Mouse (Mus musculus): Measurements from ENCODE around the gene Jmjd1c. TPM values are rescaled to one million over a fixed set of nuclear protein-coding genes. Genes with fewer than 3 reads are reported as not detected.

Jmjd1c gene
- total RNA-seq, 2 experiments from 2014 or later = 20.2 to 21.5 TPM

DNA sequence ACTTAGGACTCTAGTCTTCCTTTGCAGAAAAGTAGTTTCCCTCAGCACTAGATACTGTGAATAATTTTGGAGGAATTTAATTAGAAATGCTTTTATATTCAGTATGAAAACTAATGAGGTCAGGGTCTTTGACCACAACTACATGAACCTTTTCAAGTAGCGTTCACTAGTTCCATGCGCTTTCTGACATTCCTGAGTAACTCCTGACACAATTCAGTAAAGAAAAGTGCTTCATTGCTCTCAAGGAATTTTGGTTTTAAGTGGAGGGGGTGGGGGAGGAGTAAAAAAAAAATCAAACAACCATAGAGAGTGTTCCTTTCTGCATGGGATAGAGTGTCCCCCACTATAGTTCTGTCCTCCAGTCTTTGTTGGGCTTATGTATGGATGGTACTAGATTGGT is 24.7 kb downstream of the Jmjd1c start:
- DNase-seq = no peak
- intact Hi-C loops (cut with DNase I) = no loop called here

DNA sequence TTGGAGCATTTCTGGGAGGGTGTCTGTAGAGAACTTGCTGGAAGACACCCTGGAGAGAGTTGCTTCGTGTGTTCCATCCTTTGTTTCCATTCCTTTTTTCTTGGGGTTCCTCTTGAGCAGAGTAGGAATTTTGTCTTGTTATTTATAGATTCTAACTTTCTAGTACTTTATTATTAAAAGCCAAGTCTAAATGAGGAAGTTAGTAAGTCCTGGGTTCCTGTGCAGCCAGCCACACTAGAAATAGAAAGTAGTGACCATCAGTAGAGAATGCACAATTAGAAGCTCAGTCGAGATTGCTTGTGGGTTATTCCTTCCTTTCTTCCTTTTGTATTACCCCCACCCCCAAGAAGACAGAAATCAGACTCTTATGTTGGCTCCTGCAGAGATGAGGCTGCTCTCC is 27.8 kb downstream of the Jmjd1c start:
- intact Hi-C loops (cut with DNase I) = no loop called here
- DNase-seq = no peak

DNA sequence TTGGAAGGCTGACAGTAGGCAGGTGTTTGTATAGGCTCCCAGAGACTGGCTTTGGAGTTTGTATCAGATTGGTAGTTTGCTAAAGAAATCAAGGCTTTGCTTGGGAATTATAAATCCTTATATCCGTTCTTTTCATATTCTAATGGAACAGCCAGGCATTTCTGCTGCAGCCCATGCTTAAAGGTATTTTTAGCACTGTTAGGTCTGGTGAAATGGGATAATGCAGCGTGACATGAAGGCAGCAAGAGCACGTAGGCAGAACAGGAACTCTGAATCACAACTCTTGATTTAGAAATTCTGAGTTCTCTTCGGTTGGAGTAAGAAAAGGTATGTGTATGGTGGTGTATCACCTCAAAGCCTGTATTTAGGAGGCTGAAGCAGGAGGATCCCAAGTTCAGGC is 28.2 kb downstream of the Jmjd1c start:
- intact Hi-C loops (cut with DNase I) = no loop called here
- no peak for DNase-seq

DNA sequence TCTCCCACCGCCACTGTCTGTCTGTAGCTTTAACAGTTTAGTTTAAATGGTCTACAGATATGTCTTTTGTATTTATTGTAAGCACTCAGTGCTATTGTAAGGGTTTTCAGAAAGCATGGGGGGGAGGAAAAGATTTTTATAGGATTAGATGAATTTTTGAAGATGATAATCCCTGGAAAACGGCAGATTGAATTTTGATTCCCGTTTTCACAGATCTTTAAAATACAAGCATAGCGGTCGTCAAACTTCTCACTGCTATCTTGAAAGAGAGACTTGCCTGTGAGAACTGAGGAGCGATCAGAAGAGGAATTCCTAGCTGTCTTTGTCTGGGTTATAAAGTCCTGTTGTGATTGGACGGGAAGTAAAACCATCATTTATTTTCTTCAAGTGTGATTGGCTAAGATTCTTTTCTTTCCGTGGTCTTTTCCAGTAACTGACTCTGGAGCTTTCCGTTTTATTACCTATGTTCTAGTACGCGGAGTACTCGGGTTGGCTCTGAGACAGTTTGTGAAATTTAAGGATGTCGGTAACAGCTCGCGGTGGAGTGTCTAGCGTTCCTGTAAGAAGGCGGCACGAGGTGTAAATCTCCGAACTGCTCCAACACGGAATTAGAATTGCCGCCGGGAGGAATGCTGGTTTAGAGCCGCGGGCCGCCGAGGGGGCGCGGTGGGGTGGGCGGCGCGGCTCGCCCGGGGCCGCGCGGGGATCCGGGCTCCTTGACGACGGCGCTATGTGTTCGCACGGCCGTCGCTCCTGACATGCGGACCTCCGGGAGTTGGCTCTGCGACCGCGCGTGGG is 30.3 kb downstream of the Jmjd1c start:
- intact Hi-C loops (cut with DNase I) = loop anchor here (5.0 kb wide), 1 partner anchor 61 kb away; no protein-coding TSS in a partner anchor
- peak; percentile 33 to 40 for DNase-seq

DNA sequence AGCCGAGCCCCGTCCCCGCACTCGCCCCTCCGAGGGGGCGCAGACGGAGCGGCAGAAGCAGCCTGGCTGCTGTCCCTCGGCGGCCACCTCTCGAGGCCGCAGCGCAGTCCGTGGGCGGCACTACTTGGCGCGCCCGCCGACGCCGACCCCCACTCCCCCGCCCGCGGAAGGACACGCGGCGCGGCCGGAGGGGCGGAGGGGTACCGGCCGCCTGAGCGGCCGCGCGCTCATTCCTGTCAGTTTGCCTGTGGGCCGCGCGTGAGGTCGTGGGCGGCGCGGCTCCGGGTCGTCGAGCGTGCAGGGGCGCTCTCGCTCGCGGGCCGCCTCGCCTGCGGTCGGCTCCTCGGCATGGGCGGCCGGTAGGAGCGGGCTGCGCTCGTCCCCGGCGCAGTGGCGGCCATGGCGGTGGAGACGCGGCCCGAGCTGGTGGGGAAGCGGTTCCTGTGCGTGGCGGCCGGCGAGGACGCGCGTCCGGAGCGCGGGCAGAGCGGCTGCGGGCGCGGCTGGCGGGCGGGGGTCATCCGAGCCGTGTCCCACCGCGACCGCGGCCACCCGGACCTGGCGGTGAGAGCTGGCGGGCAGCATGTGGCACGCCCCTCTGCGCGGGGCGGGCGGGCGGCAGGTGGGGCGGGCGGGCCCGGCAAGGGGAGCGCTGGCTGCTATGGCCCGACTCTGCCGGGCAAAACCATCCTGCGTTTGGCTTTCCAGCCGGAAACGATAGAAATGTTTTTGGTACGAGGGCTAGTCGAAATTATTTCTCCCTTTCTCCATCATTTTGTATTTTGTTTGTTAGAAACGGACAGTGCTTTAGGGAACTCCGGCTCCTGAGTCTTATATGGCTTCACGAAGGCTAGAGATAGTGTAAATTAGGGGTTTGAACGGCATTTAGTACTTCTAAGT is 31.2 kb downstream of the Jmjd1c start:
- intact Hi-C loops (cut with DNase I) = loop anchor here (5.0 kb wide), 1 partner anchor 60 kb away; no protein-coding TSS in a partner anchor
- no peak for DNase-seq

DNA sequence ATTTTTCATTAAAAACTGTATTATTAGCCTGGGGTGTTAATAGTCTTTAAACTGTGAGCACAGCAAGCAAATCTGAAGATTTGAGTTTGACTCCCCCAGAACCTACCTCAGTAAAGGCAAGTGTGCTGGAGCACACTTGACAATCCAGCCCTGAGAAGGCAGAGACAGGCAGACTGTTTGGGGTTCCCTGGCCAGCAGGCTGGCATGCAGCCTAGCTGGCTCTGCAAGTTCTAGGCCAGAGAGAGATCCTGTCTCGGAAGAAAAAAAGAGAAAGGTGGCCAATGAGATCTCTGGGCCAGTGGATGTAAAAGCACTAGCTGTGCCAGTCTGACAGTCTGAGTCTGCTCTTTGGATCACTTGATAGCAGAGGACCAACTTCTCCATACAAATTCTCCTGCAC is 33.6 kb downstream of the Jmjd1c start:
- DNase-seq = no peak
- intact Hi-C loops (cut with DNase I) = loop anchor here (5.0 kb wide), 1 partner anchor 58 kb away; no protein-coding TSS in a partner anchor

DNA sequence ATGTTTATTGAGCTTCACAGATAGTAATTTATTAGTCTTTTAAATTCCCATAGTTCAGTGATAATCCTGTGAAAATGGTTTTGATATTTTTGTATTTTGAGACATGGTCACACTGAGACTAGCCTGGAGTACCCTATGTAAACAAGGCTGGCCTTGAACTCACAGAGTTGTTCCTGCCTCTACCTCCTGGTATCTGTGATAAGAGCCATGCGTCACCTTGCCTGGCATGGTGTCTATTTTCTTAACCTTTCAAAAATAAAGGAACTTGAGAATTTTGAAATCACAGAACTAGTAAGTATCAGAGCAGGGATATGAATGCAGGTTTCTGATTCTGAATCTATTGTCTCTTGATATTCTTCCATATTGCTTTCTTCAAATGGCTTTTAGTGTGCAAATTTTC is 35.8 kb downstream of the Jmjd1c start:
- intact Hi-C loops (cut with DNase I) = no loop called here
- no peak for DNase-seq

DNA sequence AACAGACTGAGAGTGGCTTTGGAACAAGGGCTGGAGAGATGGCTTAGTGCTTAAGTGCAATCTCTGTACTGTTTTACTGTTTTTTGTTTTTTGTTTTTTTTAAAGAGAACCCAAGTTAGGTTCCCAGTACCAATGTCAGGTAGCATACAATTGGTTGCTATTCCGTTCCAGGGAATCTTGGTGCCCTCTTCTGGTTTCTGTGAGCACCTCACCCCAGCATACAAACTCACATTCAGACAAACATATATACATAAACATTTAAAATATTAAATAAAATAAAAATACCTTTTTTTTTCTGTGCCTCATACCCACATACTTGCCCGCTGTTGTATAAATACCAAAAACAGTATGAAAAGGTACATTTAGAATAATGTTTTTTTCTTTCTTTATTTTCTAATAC is 38.4 kb downstream of the Jmjd1c start:
- DNase-seq = no peak
- intact Hi-C loops (cut with DNase I) = no loop called here

DNA sequence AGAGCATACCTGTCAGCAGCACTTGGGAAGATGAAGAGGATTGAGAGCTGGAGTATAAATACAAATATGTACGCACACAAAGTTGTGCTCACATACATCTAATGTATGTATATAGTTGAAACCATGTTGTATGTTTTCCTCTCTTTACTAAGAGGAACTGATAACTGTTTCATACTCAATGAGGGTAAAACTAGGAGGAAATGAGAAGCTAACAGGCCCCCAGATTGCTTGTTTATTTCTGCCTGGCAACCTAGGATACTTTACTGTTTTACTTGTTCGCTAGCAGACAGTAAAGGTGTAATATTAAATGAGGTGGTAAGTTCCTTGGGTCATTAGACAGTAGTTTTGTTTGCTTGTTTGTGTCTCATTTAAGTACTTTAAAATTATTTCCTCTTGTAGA is 41.5 kb downstream of the Jmjd1c start:
- DNase-seq = no peak
- intact Hi-C loops (cut with DNase I) = no loop called here

DNA sequence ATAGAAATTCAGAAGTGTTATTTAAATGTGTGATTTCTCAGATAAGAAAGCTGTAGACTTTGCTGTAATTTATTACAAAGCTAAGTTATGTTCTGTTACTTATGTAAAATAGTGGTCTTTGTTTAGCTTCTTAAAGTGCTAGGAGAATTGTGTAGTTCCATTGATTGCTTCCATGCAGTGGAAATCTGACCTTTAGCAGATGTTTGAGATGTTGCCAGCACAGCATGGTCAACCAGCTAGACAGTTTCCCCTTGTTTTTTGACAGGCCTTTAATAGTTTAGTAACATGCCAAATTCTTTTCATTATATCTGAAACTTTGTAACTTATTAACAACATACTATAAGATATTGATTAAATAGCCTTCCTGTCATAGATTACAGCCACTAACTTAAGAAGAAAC is 47.7 kb downstream of the Jmjd1c start:
- no peak for DNase-seq
- intact Hi-C loops (cut with DNase I) = no loop called here

DNA sequence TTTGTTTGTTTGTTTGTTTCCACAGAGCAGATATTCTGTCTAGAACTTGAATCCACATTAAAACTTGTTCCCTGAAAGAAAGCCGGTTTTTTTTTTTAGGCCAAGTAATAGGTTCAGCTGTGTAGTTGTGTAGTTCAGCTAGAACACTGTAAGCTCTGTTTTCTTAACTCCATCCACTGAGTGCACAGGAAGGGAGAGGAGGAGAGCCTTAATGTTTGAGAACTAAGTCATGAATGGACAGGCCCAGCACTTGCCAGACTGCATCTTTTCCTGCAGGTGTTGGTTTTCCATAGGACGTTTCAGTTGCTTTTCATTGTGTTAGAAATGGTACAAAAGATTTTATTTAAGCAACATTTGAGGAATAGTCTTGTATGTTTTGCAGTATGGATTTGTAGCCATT is 48.3 kb downstream of the Jmjd1c start:
- no peak for DNase-seq
- intact Hi-C loops (cut with DNase I) = no loop called here

DNA sequence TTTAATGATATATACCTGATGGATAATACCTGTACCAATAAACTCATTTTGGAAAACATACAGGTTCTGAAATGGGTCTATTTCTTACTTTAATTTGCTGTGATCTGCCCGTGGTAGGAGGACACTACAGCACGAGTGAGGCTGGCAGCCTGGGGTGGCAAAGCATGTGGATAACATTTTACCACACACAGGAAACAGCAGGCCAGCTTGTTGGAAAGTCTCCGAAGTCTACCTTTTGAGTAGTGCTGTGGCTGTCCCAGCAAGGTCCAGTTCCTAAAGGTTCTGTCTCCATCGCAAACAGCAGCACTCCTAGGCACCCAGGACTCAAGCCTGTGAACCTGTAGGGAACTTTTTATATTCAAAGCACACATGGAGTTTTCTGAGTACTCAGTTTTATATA is 49.7 kb downstream of the Jmjd1c start:
- DNase-seq = no peak
- intact Hi-C loops (cut with DNase I) = no loop called here

DNA sequence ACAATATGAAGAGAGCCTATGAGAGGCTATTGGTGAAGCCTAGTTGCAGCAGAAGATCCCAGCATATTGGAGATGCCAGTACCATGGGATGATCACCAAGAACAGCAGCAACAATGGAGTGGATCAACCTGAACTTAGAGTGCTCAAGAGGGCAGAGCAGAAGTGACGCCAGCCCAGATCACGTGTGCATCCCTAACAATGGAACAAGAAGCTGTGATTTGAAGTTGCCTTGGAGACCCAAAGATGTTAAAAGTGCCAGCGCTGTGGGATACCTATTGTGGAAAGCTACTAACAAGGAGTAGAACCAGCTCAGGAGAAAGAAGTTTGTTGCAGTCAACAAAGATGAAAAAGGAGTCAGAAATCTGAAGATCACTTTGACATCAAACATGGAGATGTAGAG is 55.8 kb downstream of the Jmjd1c start:
- DNase-seq = no peak
- intact Hi-C loops (cut with DNase I) = no loop called here

DNA sequence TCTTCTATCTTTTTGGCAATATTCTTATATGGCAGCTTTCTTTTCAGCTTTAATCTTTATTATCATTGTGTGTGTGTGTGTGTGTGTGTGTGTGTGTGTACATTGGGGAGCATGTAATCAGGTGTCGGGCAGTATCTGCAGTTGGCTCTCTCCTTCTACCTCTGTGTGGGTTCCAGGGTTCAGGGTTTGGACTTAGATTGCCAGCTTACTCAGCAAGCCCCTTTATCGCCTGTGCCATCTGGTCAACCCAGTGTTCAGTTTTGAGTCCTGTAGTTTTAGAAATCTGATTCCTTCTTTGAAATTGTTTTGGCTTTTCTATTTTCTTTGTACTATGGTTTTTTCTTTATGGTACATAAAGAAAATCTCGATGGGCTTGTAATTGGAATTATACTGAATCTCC is 58.7 kb downstream of the Jmjd1c start:
- intact Hi-C loops (cut with DNase I) = no loop called here
- DNase-seq = no peak

DNA sequence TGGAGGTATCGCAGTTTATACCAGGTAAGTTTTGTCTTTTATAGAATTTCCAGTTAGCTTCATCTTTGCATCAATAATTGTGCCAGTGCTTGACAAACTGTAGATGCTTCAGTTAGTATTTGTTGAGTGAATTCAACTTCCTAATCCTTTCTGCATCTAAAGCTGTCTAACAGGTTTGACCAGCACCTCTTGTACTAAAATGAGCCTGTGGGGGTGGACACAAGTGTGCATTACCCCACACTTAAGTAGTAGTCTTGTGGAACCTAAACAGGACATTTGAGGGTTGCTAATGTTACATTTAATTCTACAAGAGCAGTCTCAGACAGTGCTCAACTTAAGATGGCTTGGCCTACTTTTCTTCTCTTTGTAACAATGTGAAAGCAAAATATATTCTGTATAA is 78.1 kb downstream of the Jmjd1c start:
- no peak for DNase-seq
- intact Hi-C loops (cut with DNase I) = no loop called here

DNA sequence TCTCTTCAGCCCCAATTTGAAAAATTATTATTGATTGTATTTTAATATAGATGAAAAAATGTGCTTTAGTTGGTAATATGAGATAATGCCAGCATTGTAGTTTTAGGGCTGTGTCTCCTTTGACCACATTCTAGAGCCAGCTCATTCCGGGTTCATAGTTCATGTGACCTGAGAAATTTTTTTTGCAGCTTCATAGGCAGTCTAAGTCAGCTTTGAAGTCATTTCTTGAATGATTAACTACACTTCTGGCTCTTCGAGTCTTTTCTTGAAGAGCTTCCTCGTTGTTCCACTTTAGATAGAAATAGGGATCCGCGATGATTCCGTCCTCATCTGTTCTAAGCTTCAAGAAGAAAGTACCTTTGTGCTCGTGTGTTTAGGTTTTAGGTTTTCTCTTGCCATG is 80.1 kb downstream of the Jmjd1c start:
- intact Hi-C loops (cut with DNase I) = no loop called here
- DNase-seq = no peak

DNA sequence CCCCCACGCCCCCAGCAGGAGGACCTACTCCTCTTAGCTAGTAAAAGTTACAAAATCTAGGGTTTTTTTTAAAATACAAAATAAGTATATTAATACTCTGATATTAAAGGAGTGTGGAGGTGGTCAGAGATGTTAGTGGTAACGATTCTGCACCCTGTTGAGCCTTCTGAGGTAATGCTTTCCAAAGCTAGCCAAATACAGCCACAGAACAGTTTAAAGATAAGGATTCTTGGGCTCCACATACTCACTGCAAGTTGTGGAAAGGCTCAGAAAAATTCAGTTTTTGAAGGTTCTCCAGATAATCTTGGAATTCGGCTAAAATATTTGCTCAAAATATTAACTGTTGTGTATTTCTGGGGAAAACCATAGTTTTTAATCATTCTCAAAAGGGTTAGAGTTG is 81.0 kb downstream of the Jmjd1c start:
- no peak for DNase-seq
- intact Hi-C loops (cut with DNase I) = no loop called here

DNA sequence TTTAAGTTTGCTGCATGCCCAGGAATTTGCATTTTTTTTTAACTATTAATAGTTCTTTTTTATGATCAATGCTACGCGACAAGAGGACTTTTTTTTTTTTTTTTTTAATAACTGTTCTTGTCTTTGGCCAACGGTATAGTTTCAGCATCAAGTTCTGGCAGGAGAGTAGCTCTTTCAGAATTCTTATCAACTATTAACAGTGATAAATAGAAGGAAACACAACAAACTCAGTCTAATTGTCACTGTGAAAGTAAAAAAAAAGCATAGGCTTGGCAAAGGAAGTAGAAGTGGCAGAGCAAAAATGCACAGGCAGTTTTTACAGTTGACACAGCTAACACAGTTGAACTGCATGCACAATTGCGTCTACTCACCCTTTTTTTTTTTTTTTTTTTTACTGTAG is 81.5 kb downstream of the Jmjd1c start:
- intact Hi-C loops (cut with DNase I) = no loop called here
- DNase-seq = no peak

DNA sequence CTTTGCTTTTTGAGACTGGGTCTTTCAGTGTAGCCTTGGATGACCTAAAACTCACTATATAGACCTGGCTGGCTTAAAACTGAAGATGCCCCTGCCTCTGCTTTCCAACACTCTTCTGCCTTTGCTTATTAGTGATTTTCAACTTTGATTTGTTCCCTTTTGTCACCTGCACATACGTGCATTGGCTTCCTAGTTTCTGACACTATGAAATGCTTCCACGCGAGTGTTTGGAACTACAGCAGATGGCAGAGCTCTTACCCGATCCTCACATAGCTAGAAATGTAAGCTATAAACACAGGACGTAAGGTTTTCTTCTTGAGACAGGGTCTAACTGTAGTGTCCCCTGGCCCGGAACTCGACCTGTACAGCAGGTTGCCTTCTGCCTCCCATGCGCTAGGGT is 84.1 kb downstream of the Jmjd1c start:
- no peak for DNase-seq
- intact Hi-C loops (cut with DNase I) = no loop called here

DNA sequence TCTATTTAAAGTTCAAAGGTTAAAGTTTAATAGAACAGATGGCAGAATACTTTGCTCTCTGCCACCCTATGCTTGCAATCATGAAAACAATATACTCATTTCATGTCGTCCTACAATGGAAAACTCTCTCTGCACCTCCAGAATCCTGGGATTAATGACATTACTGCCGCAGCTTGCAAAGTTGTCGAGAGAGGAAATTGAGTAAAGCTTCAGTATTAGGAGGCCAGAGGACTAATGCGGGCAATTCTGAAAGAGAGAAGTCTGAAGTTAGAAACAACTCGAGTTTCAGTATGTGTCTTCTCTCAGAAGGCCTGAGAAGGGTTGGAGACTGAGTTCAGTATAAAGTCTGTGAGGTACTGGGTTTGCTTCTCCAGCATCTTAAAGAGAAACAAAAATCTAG is 84.9 kb downstream of the Jmjd1c start:
- intact Hi-C loops (cut with DNase I) = no loop called here
- no peak for DNase-seq

DNA sequence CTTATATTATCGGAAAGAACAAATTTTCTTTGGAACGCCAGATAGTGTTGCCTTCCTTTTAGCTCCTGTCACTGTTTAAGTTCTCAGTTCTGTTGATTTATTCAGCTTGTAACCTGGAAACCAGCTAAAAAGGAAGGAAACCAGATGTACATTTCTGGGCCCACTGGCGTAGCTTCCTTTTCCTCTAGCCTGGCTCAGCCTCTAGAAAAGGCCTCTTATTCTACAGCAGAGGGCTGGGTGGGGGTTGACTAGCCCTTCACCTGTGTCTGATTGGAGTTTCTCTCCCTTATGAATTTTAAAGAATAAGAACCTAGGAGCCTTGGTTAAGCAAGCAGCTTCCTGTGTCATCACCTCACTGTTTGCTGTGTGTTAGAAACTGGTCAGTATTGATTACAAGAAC is 86.7 kb downstream of the Jmjd1c start:
- intact Hi-C loops (cut with DNase I) = no loop called here

DNA sequence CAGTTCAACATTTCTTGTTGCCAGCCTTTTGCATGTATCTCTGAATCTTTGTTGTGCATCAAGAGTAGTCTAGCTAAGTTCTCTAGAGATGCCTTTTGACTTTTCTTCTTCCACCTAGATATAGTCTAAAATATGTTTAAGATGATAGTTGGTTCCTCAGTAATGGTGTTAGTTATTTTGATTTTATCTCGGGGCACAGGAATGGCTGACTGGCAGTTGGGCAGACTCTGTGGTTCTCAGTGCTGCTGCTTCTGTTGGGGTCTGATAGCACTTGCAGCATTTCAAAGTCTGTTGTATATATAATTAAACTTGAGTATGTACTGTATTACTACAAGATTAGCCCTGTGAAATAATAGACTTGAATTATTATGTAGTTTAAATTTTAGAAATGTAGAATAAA is 87.2 kb downstream of the Jmjd1c start:
- no peak for DNase-seq
- intact Hi-C loops (cut with DNase I) = no loop called here

More for the DNA sequence above, 86.7 kb downstream of the Jmjd1c start:
- DNase-seq = no peak

Measured in gastrocnemius, postnatal 36 days (tissue).